ENCODE assay signal across 8 mouse cellular contexts in genomic region chr15:34016397-34017156, GRCm38 (mm10).
DNase-seq lines count a peak whose midpoint lies in the region; ATAC-seq and TF ChIP-seq lines count a peak whose summit lies in the region.

No protein-coding gene starts in this region.

- no peak overlapping the region for H3K4me2 ChIP-seq in heart, embryonic 12.5 days
- H3K4me2 ChIP-seq in forebrain, embryonic 12.5 days: no peak overlapping the region
- no peak overlapping the region for H3K4me2 ChIP-seq in kidney, postnatal 0 days (ENCODE audit: low read length)

- TF ChIP-seq CTCF in kidney, postnatal 0 days (IDR thresholded peaks at IDR 0.05; ENCODE audit: low read depth): peak; percentile 67

- ATAC-seq in heart, embryonic 12.5 days (ENCODE audit: insufficient number of reproducible peaks, low FRiP score): no peak
- peak; percentile 49 for ATAC-seq in CD4-positive, CD25-positive, alpha-beta regulatory T cell, adult 4 months
- peak; percentile 69; the same call in 1 of the 2 replicates for ATAC-seq in forebrain, embryonic 12.5 days (ENCODE audit: low FRiP score)
- no peak for ATAC-seq in kidney, postnatal 0 days (replicated peaks; ENCODE audit: low FRiP score, low read depth)
- ATAC-seq in inflammation-experienced regulatory T-cells, adult 6 months: no peak

- no peaks in the 10 kb centered on the region for H3K27me3 ChIP-seq in heart, embryonic 12.5 days (replicated peaks)
- H3K27me3 ChIP-seq in forebrain, embryonic 12.5 days: no peaks in the 10 kb centered on the region
- no peaks in the 10 kb centered on the region for H3K27me3 ChIP-seq in kidney, postnatal 0 days (ENCODE audit: insufficient read depth, low read length)
- no peaks in the 10 kb centered on the region for H3K27me3 ChIP-seq in midbrain, embryonic 10.5 days (ENCODE audit: low read depth, poor library complexity, severe bottlenecking)

- no peaks in the 10 kb centered on the region for H3K36me3 ChIP-seq in heart, embryonic 12.5 days
- no peaks in the 10 kb centered on the region for H3K36me3 ChIP-seq in forebrain, embryonic 12.5 days (replicated peaks)
- H3K36me3 ChIP-seq in kidney, postnatal 0 days (ENCODE audit: insufficient read depth, low read length): no peaks in the 10 kb centered on the region
- no peaks in the 10 kb centered on the region for H3K36me3 ChIP-seq in midbrain, embryonic 10.5 days

- WGBS in heart, embryonic 12.5 days: 47% methylated on average over 13 of the region's 13 CpGs
- 49% methylated on average over 13 of the region's 13 CpGs for WGBS in forebrain, embryonic 12.5 days
- 47% methylated on average over 13 of the region's 13 CpGs for WGBS in kidney, postnatal 0 days
- WGBS in midbrain, embryonic 10.5 days: 50% methylated on average over 13 of the region's 13 CpGs

- H3K9me3 ChIP-seq in heart, embryonic 12.5 days (replicated peaks): no peaks in the 10 kb centered on the region
- H3K9me3 ChIP-seq in forebrain, embryonic 12.5 days: no peaks in the 10 kb centered on the region
- H3K9me3 ChIP-seq in kidney, postnatal 0 days (replicated peaks; ENCODE audit: low read length): no peaks in the 10 kb centered on the region
- no peaks in the 10 kb centered on the region for H3K9me3 ChIP-seq in midbrain, embryonic 10.5 days (replicated peaks)

- H3K4me3 ChIP-seq in heart, embryonic 12.5 days: no peak overlapping the region
- H3K4me3 ChIP-seq in forebrain, embryonic 12.5 days (replicated peaks): no peak overlapping the region
- H3K4me3 ChIP-seq in kidney, postnatal 0 days (replicated peaks; ENCODE audit: low read depth, low read length): no peak overlapping the region
- H3K4me3 ChIP-seq in midbrain, embryonic 10.5 days: no peak overlapping the region

- H3K9ac ChIP-seq in heart, embryonic 12.5 days: no peak overlapping the region
- no peak overlapping the region for H3K9ac ChIP-seq in forebrain, embryonic 12.5 days
- no peak overlapping the region for H3K9ac ChIP-seq in kidney, postnatal 0 days (ENCODE audit: low read depth, low read length)

- H3K27ac ChIP-seq in heart, embryonic 12.5 days (ENCODE audit: poor library complexity, severe bottlenecking): no peak overlapping the region
- H3K27ac ChIP-seq in forebrain, embryonic 12.5 days: no peak overlapping the region
- no peak overlapping the region for H3K27ac ChIP-seq in kidney, postnatal 0 days
- H3K27ac ChIP-seq in midbrain, embryonic 10.5 days (replicated peaks): peak overlapping the region; percentile 46; the same call in 1 of the 2 replicates

- DNase-seq in heart, adult 8-10 months (ENCODE audit: low spot score): peak; percentile 21
- peak; percentile 9 for DNase-seq in c-Kit-positive CD71-negative TER-119-negative erythroid progenitor cells, embryonic 14.5 days (ENCODE audit: low read depth)
- DNase-seq in kidney, postnatal 0 days (ENCODE audit: low spot score): peak; percentile 72
- DNase-seq in midbrain, embryonic 10.5 days (ENCODE audit: low spot score): peak; percentile 37

- H3K4me1 ChIP-seq in heart, embryonic 12.5 days (replicated peaks): no peaks in the 10 kb centered on the region
- H3K4me1 ChIP-seq in forebrain, embryonic 12.5 days: no peaks in the 10 kb centered on the region
- no peaks in the 10 kb centered on the region for H3K4me1 ChIP-seq in kidney, postnatal 0 days (replicated peaks; ENCODE audit: insufficient read depth, low read length)
- no peaks in the 10 kb centered on the region; the same call in 1 of the 2 replicates for H3K4me1 ChIP-seq in midbrain, embryonic 10.5 days

Comparison
In these comparisons a context has a peak if more than half of its experiments do, and no peak if none do; other contexts are left out.
1. DNase-seq: peak in every context shown above with its lines; median percentile 72 in kidney, postnatal 0 days; 37 in midbrain, embryonic 10.5 days; 21 in heart, adult 8-10 months; 9 in c-Kit-positive CD71-negative TER-119-negative erythroid progenitor cells, embryonic 14.5 days.
2. ATAC-seq: peak in CD4-positive, CD25-positive, alpha-beta regulatory T cell, adult 4 months (single experiment) and forebrain, embryonic 12.5 days (single experiment); none in heart, embryonic 12.5 days (single experiment), kidney, postnatal 0 days (single experiment) and inflammation-experienced regulatory T-cells, adult 6 months (single experiment).